8 mouse cellular contexts compared by ENCODE assay signal in genomic region chr4:46038892-46039751, GRCm38 (mm10). TPM values are rescaled to one million over a fixed set of nuclear protein-coding genes. Genes with fewer than 3 reads are reported as not detected.
DNase-seq lines count a peak whose midpoint lies in the region; ATAC-seq and TF ChIP-seq lines count a peak whose summit lies in the region.

Gene Tmod1 (plus strand): TSS chr4:46038935.

- peak; percentile 56 for ATAC-seq in CD4-positive, CD25-positive, alpha-beta regulatory T cell, adult 4 months
- ATAC-seq in heart, embryonic 15.5 days (replicated peaks; ENCODE audit: insufficient number of reproducible peaks, insufficient read depth, low FRiP score, low read depth) = peak; percentile 75
- peak; percentile 67 for ATAC-seq in liver, embryonic 13.5 days (ENCODE audit: low read depth)
- ATAC-seq in stomach, embryonic 16.5 days (ENCODE audit: insufficient read depth, low FRiP score) = peak; percentile 54; the same call in 1 of the 2 replicates

- H3K27ac ChIP-seq in forebrain, embryonic 10.5 days = peak within 1 kb of the TSS; percentile 70
- peak within 1 kb of the TSS; percentile 97 for H3K27ac ChIP-seq in heart, embryonic 15.5 days
- peak within 1 kb of the TSS; percentile 100 for H3K27ac ChIP-seq in liver, embryonic 13.5 days
- no peak within 1 kb of the TSS for H3K27ac ChIP-seq in stomach, embryonic 16.5 days (ENCODE audit: low read length)

- WGBS in forebrain, embryonic 10.5 days = under 1% methylated on average over 72 of the region's 72 CpGs
- under 1% methylated on average over 72 of the region's 72 CpGs for WGBS in heart, embryonic 15.5 days
- under 1% methylated on average over 70 of the region's 72 CpGs for WGBS in liver, embryonic 13.5 days (ENCODE audit: insufficient replicate concordance)
- WGBS in stomach, embryonic 16.5 days = under 1% methylated on average over 72 of the region's 72 CpGs

- no peak for TF ChIP-seq POLR2A in brain, embryonic 14.5 days (IDR thresholded peaks at IDR 0.05; ENCODE audit: borderline replicate concordance, extremely low read depth, insufficient read depth, insufficient read length, poor library complexity, severe bottlenecking)

- DNase-seq in brain, embryonic 14.5 days (ENCODE audit: low read depth) = peak; percentile 40
- peak; percentile 32 for DNase-seq in forebrain, embryonic 10.5 days (ENCODE audit: extremely low spot score, low spot score)
- peak; percentile 78 for DNase-seq in kidney, postnatal 10 days
- DNase-seq in liver, embryonic 13.5 days = peak; percentile 78
- peak; percentile 13 for DNase-seq in naive thymus-derived CD4-positive, alpha-beta T cell, adult 2 months (ENCODE audit: low read depth)

- peak within 1 kb of the TSS; percentile 92 for H3K4me2 ChIP-seq in heart, embryonic 15.5 days
- peak within 1 kb of the TSS; percentile 84 for H3K4me2 ChIP-seq in liver, embryonic 13.5 days
- H3K4me2 ChIP-seq in stomach, embryonic 16.5 days (ENCODE audit: low read depth, low read length) = peak within 1 kb of the TSS; percentile 98

- H3K36me3 ChIP-seq in forebrain, embryonic 10.5 days (replicated peaks) = no peaks in the 10 kb centered on the region
- no peaks in the 10 kb centered on the region for H3K36me3 ChIP-seq in heart, embryonic 15.5 days
- H3K36me3 ChIP-seq in liver, embryonic 13.5 days = peaks cover 14% of the 10 kb centered on the region
- H3K36me3 ChIP-seq in stomach, embryonic 16.5 days (ENCODE audit: control insufficient read depth, insufficient read depth, low read length) = no peaks in the 10 kb centered on the region

- H3K27me3 ChIP-seq in forebrain, embryonic 10.5 days (ENCODE audit: poor library complexity, severe bottlenecking) = peaks cover 74% of the 10 kb centered on the region
- H3K27me3 ChIP-seq in heart, embryonic 15.5 days = peaks cover 19% of the 10 kb centered on the region; the same call in 1 of the 2 replicates
- H3K27me3 ChIP-seq in liver, embryonic 13.5 days = peaks cover 35% of the 10 kb centered on the region
- peaks cover 32% of the 10 kb centered on the region for H3K27me3 ChIP-seq in stomach, embryonic 16.5 days (ENCODE audit: control insufficient read depth, insufficient read depth, low read length)

- peaks cover 38% of the 10 kb centered on the region for H3K4me1 ChIP-seq in forebrain, embryonic 10.5 days
- H3K4me1 ChIP-seq in heart, embryonic 15.5 days (replicated peaks) = peaks cover 52% of the 10 kb centered on the region
- H3K4me1 ChIP-seq in liver, embryonic 13.5 days (replicated peaks) = peaks cover 71% of the 10 kb centered on the region
- peaks cover 24% of the 10 kb centered on the region for H3K4me1 ChIP-seq in stomach, embryonic 16.5 days (ENCODE audit: control insufficient read depth, insufficient read depth, low read length)

- H3K9me3 ChIP-seq in forebrain, embryonic 10.5 days = no peaks in the 10 kb centered on the region
- H3K9me3 ChIP-seq in heart, embryonic 15.5 days (replicated peaks) = no peaks in the 10 kb centered on the region
- no peaks in the 10 kb centered on the region for H3K9me3 ChIP-seq in liver, embryonic 13.5 days (replicated peaks)
- no peaks in the 10 kb centered on the region for H3K9me3 ChIP-seq in stomach, embryonic 16.5 days (replicated peaks; ENCODE audit: control insufficient read depth, low read length)

- H3K9ac ChIP-seq in heart, embryonic 15.5 days = peak within 1 kb of the TSS; percentile 85
- peak within 1 kb of the TSS; percentile 97 for H3K9ac ChIP-seq in liver, embryonic 13.5 days
- peak within 1 kb of the TSS; percentile 74 for H3K9ac ChIP-seq in stomach, embryonic 16.5 days (ENCODE audit: low read length)

- peak within 1 kb of the TSS; percentile 70 for H3K4me3 ChIP-seq in forebrain, embryonic 10.5 days
- peak within 1 kb of the TSS; percentile 80 for H3K4me3 ChIP-seq in heart, embryonic 15.5 days
- H3K4me3 ChIP-seq in liver, embryonic 13.5 days (replicated peaks) = peak within 1 kb of the TSS; percentile 94
- H3K4me3 ChIP-seq in stomach, embryonic 16.5 days (replicated peaks; ENCODE audit: low read length) = peak within 1 kb of the TSS; percentile 66

- no peak for TF ChIP-seq CTCF in brain, embryonic 14.5 days (IDR thresholded peaks at IDR 0.05; ENCODE audit: borderline replicate concordance, extremely low read depth, insufficient read depth, insufficient read length)

RNA-seq across cellular contexts. Expression of gene Tmod1, which starts in this region (rescaled TPM):
- 1 to 10 TPM; 2.0 to 4.2 TPM for polyA plus RNA-seq in CD4-positive, CD25-positive, alpha-beta regulatory T cell, adult 4 months (2017; shearing (Covaris generic))
- 0.45 and 0.71 TPM in 2 replicates for polyA plus RNA-seq in brain, embryonic 14.5 days (2012; rRNA removed)
- 2.5 and 4.0 TPM in 2 replicates for polyA plus RNA-seq in forebrain, embryonic 10.5 days (2016; fragmentation: Nextera tagmentation; extraction: Ambion mirVana)
- 170 and 195 TPM in 2 replicates for polyA plus RNA-seq in heart, embryonic 15.5 days (2015; fragmentation: Nextera tagmentation; extraction: Ambion mirVana)
- polyA plus RNA-seq in liver, embryonic 13.5 days (2015; fragmentation: Nextera tagmentation; extraction: Ambion mirVana) = 42.0 and 53.4 TPM in 2 replicates
- polyA plus RNA-seq in stomach, embryonic 16.5 days (2015; fragmentation: Nextera tagmentation; extraction: Ambion mirVana) = 5.5 and 16.2 TPM in 2 replicates

Comparison
In these comparisons a context has a peak if more than half of its experiments do, and no peak if none do; other contexts are left out.
1. Peak in DNase-seq in brain, embryonic 14.5 days; RNA of the gene not detected or under 1 TPM.
2. DNase-seq: peak in every context shown above with its lines; median percentile 78 in kidney, postnatal 10 days; 78 in liver, embryonic 13.5 days; 40 in brain, embryonic 14.5 days; 32 in forebrain, embryonic 10.5 days; 13 in naive thymus-derived CD4-positive, alpha-beta T cell, adult 2 months.